Mouse (Mus musculus): Measurements from ENCODE around the gene Opcml. TPM values are rescaled to one million over a fixed set of nuclear protein-coding genes. Genes with fewer than 3 reads are reported as not detected.

The Opcml gene
- total RNA-seq, 2 experiments from 2014 or later, result 235 to 266 TPM

GRCm38 (mm10) chr9:28469419-28469818, 678.8 kb downstream of the Opcml start:
- no peak for DNase-seq (ENCODE audit: extremely low spot score in 1 of 2, low spot score in 1 of 2)

GRCm38 (mm10) chr9:28471501-28471900, 680.9 kb downstream of the Opcml start:
- DNase-seq (ENCODE audit: extremely low spot score in 1 of 2, low spot score in 1 of 2), result no peak

GRCm38 (mm10) chr9:28474586-28474985, 684.0 kb downstream of the Opcml start:
- DNase-seq (ENCODE audit: extremely low spot score in 1 of 2, low spot score in 1 of 2), result no peak

- no peak for DNase-seq (ENCODE audit: extremely low spot score in 1 of 2, low spot score in 1 of 2)
Measured at GRCm38 (mm10) chr9:28481261-28481660, 690.7 kb downstream of the Opcml start.

GRCm38 (mm10) chr9:28488499-28488898, 697.9 kb downstream of the Opcml start:
- DNase-seq (ENCODE audit: extremely low spot score in 1 of 2, low spot score in 1 of 2), result no peak

GRCm38 (mm10) chr9:28489828-28490227, 699.3 kb downstream of the Opcml start:
- DNase-seq (ENCODE audit: extremely low spot score in 1 of 2, low spot score in 1 of 2), result no peak

GRCm38 (mm10) chr9:28490410-28490809, 699.8 kb downstream of the Opcml start:
- no peak for DNase-seq (ENCODE audit: extremely low spot score in 1 of 2, low spot score in 1 of 2)

GRCm38 (mm10) chr9:28499841-28500794, 709.5 kb downstream of the Opcml start:
- DNase-seq (ENCODE audit: extremely low spot score in 1 of 2, low spot score in 1 of 2), result no peak

GRCm38 (mm10) chr9:28513905-28514304, 723.3 kb downstream of the Opcml start:
- DNase-seq (ENCODE audit: extremely low spot score in 1 of 2, low spot score in 1 of 2), result no peak

- DNase-seq (ENCODE audit: extremely low spot score in 1 of 2, low spot score in 1 of 2), result no peak
Measured at GRCm38 (mm10) chr9:28533191-28533590, 742.6 kb downstream of the Opcml start.

- DNase-seq (ENCODE audit: extremely low spot score in 1 of 2, low spot score in 1 of 2), result no peak
Measured at GRCm38 (mm10) chr9:28535006-28535405, 744.4 kb downstream of the Opcml start.

- DNase-seq (ENCODE audit: extremely low spot score in 1 of 2, low spot score in 1 of 2), result no peak
Measured at GRCm38 (mm10) chr9:28536637-28537036, 746.1 kb downstream of the Opcml start.

- no peak for DNase-seq (ENCODE audit: extremely low spot score in 1 of 2, low spot score in 1 of 2)
Measured at GRCm38 (mm10) chr9:28548189-28548588, 757.6 kb downstream of the Opcml start.

- DNase-seq (ENCODE audit: extremely low spot score in 1 of 2, low spot score in 1 of 2), result no peak
Measured at GRCm38 (mm10) chr9:28552387-28553182, 762.0 kb downstream of the Opcml start.

- DNase-seq (ENCODE audit: extremely low spot score in 1 of 2, low spot score in 1 of 2), result no peak
Measured at GRCm38 (mm10) chr9:28558628-28559027, 768.1 kb downstream of the Opcml start.

- DNase-seq (ENCODE audit: extremely low spot score in 1 of 2, low spot score in 1 of 2), result no peak
Measured at GRCm38 (mm10) chr9:28561761-28562160, 771.2 kb downstream of the Opcml start.

- no peak for DNase-seq (ENCODE audit: extremely low spot score in 1 of 2, low spot score in 1 of 2)
Measured at GRCm38 (mm10) chr9:28563066-28563683, 772.6 kb downstream of the Opcml start.

- peak in 1 of 2 experiments; percentile 16 for DNase-seq (ENCODE audit: extremely low spot score in 1 of 2, low spot score in 1 of 2)
Measured at GRCm38 (mm10) chr9:28569041-28569522, 778.5 kb downstream of the Opcml start.

- DNase-seq (ENCODE audit: extremely low spot score in 1 of 2, low spot score in 1 of 2), result peak in 1 of 2 experiments; percentile 19
Measured at GRCm38 (mm10) chr9:28569776-28570175, 779.2 kb downstream of the Opcml start.

- no peak for DNase-seq (ENCODE audit: extremely low spot score in 1 of 2, low spot score in 1 of 2)
Measured at GRCm38 (mm10) chr9:28571682-28572081, 781.1 kb downstream of the Opcml start.

All from layer of hippocampus, postnatal 25 days (tissue).